Mouse (Mus musculus) telencephalon, adult 2 months (tissue): ENCODE measurements around the gene Ripk3.

Experiments
- DNase-seq: peaks from one replicate; pipeline ENCODE4 v3.0.0-alpha.2; 2011; ENCODE audit warnings: low read depth, low spot score

The Ripk3 gene

GRCm38 (mm10) chr14:55795380-55796163 is 6.9 kb upstream of the Ripk3 start:
- no peak for DNase-seq

DNA sequence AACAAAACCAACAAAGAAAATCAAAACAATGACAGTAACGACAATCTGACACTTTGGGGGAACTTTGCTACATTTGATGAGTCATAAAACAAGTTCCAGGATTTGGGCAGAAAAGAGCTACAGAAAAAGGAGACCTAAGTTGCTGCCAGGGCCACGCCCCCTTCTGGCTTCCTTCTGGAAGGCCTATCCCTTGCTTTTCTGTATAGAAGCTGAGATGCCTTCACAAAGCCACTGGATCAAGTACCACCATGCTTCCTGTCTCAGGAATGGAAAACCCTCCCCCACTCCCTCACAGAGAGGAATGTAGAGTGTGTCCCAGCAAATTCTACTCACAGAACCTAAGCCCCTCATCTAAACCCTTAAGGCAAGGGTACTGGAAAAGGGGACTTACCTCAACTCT is 5.3 kb upstream of the Ripk3 start:
- no peak for DNase-seq

DNA sequence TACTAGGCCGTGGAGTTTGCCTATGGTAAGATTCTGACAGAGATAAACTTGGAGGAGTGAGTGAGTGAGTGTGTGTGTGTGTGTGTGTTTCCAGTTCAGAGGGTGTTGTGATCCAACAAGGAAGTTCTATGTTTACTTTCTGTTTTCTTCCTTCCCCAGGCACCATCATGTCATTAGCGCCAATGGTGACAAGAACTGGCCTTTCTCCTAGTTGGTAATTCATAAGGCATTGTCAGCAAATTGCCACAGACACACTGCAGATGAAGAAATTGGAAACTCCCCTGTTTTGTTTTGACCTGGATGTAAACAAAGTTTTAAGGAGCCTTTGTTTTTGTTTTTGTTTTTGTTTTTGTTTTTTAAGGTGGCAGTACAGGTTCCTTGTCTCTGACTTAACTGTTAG is 4.8 kb upstream of the Ripk3 start:
- no peak for DNase-seq

GRCm38 (mm10) chr14:55787731-55788130 is 934 bp downstream of the Ripk3 start:
- DNase-seq: no peak

- DNase-seq: no peak
These were observed 3.5 kb downstream of the Ripk3 start for GRCm38 (mm10) chr14:55785195-55785594.

DNA sequence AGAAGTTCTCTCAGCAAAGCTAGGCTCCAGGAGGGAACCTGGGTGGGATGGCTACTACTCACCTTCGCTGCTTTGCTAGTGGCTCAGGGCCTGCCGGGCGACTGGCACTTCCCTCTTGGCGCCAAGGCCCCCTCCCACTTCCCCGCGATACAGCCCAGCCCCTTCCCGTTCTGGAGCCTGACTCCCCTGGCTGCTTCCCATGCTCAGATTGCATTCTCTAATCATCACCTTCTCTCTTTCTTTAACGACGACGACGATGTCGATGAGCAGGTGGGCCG is 4.8 kb downstream of the Ripk3 start, which contains the start of gene Adcy4:
TSS of gene Adcy4 (minus strand) at position 138 of the 278 bp plus-strand sequence.
- DNase-seq: no peak

GRCm38 (mm10) chr14:55783171-55783957 is 5.3 kb downstream of the Ripk3 start:
- no peak for DNase-seq

DNA sequence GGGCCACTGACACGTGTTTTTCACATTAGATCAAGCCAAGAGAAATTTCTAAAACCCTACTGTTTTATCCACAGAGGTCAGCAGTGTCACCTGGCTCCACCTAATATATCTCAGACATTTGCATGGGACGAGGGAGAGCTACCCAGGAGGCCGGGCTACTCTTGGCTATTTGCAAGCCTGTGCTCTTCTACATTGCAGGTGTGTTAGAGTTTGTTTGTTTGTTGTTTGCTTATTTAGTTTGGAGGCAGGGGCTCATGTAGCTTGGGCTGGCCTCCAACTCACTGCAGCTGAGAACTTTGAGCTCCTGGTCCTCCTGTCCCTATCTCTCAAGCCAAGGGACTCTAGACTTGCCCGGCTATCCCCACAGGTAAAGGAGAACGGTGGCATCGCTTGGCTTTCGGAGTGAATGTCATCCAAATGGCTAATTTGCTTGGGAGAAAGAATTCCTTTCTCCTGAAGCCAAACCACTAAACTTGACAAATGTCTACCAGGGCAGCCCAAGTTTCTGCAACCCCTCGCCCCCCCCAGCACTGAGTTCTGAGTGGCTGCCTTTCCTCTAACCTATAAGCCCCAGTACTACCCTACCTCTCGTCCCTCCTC is 6.2 kb downstream of the Ripk3 start:
- DNase-seq: no peak

GRCm38 (mm10) chr14:55781310-55781709 is 7.4 kb downstream of the Ripk3 start:
- DNase-seq: peak; percentile 50

GRCm38 (mm10) chr14:55780736-55781135 is 7.9 kb downstream of the Ripk3 start:
- no peak for DNase-seq

GRCm38 (mm10) chr14:55779656-55780055 is 9.0 kb downstream of the Ripk3 start:
- DNase-seq: no peak

DNA sequence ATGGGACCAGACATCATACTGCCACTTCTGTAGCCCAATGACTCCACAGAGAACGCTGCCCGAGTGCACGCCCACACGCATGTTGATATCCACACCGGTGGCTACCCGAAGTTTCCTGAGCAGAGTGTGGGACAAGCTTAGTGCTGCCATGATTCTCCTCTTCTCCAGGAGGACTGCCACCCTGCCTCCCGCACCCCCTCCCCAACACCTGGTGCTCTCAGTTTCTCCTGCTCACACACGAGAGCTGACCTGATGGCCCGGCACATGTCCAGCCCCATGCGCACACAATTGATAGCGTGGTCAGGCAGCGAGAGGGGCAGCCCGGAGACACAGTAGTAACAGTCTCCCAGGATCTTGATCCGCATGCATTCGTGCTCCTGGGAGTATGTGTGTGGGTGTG is 10.0 kb downstream of the Ripk3 start:
- no peak for DNase-seq

DNA sequence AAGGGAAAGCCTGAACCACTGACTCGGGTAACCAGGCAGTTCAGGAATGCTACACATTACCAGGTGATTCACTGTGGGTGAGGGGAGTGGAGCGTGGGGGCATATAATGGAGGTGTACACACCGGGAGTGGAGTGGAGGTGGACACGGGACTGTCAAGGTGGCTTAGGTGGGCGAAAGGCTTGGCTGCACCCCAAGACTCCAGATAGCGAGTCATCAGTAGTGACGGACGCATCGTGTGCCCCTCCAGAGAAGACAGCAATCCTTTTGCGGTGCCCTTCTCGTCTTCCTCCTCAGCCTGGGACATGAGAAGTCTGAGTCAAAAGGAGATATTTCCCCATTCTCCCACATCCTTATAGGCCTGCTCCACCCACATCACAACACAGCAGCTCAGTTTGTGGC is 10.9 kb downstream of the Ripk3 start:
- no peak for DNase-seq

GRCm38 (mm10) chr14:55777176-55777575 is 11.5 kb downstream of the Ripk3 start:
- no peak for DNase-seq

DNA sequence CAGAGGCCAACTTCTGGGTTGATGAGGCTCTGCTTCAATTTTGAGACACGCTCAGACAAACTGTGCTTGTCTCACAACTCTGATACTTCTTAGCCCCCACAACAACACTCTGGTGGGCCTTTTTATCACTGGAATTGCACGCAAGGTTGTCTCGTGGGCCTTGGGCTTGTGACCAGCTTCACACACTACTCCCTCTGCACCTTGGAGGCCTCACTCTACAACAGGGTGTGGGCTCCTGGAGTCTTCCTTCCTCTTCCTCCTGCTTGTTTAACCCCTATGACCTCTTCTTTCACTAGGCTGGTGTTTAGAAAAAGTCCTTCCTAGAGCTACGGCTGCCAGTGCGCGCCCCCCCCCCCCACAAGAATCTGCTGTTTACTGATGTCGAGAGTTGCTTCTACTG is 12.0 kb downstream of the Ripk3 start:
- no peak for DNase-seq

DNA sequence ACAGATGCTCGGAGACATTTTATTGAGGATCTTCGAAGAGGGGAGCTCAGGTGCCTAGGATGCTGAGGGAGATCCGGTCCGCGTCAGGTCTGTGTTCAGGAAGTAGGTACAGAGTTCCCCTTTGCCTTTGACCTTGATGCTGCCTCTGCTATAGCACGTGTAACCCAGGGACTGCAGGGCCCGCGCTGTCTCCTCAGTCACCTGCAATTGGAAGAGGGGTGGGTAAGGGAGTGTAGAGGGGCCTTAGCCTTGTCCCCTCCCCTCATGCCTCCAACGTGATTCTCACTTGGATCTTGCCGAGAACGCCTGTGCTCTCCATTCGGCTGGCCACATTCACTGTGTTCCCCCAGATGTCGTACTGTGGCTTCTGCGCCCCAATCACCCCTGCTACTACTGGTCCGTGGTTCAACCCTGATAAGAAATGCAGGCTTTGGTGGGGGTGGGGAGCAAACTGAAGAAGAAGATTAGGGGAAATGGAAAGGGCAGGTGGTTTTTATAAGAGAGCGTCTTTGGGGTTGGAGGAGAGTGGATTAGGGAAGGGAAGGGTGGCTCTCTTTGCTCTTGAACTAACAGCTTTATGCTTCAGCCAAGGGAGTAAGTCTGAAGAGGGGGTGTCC is 19.5 kb downstream of the Ripk3 start:
- no peak for DNase-seq

- DNase-seq: no peak
These were observed 20.1 kb downstream of the Ripk3 start for GRCm38 (mm10) chr14:55768555-55768954.

DNA sequence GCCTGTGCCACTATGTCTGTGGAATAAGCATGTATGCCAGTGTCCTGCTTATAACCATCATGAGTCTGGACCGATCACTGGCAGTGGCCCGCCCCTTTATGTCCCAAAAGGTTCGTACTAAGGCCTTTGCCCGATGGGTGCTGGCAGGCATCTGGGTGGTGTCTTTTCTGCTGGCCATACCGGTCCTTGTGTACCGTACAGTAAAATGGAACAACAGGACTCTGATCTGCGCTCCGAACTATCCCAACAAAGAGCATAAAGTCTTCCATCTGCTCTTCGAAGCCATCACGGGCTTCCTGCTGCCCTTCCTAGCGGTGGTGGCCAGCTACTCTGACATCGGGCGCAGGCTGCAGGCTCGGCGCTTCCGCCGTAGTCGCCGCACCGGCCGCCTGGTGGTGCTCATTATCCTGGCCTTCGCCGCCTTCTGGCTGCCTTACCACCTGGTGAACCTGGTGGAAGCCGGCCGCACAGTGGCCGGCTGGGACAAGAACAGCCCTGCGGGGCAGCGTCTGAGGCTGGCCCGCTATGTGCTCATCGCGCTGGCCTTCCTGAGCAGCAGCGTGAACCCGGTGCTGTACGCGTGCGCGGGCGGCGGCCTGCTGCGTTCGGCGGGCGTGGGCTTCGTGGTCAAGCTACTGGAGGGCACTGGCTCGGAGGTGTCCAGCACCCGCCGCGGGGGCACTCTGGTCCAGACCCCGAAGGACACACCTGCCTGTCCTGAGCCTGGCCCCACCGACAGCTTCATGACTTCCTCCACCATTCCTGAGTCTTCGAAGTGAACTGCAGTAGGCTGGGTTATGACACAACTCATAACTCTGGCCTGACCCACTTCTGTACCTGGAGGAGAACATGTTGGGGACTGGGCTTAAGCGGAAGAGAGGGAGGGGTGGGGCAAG is 20.9 kb downstream of the Ripk3 start:
- no peak for DNase-seq

DNA sequence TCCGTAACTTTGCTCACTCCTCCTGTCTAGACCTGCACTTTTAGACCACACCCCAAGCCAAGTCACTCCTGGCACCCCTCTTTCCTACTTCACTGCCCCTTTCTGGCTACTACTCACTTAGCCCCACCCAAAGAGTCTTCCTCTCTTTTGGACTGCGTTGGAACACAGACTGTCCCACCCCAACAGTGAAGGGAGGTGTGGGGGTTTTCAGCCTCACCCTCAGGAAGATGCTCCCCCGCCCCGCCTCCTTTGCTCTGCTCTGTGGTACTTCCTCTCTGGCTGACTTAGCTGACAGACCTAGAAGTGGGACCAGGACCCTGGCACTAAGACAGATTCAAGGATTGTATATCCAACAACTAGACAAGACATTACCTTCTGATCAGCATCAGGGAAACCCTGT is 23.0 kb downstream of the Ripk3 start, which contains the start of gene Ltb4r1:
TSS of gene Ltb4r1 (plus strand) at position 267 of the 400 bp plus-strand sequence.
- no peak for DNase-seq

- DNase-seq: no peak
These were observed 25.5 kb downstream of the Ripk3 start for GRCm38 (mm10) chr14:55763166-55763565.
